Mouse (Mus musculus): ENCODE results near the gene Rnf150.

- TF ChIP-seq CTCF (IDR thresholded peaks at IDR 0.05; ENCODE audit: borderline replicate concordance, control insufficient read depth, extremely low read depth, insufficient read depth, low read length, poor library complexity) (no peak), POLR2A (IDR thresholded peaks at IDR 0.05; ENCODE audit: control insufficient read depth, extremely low read depth, insufficient read depth, low read length, poor library complexity) (no peak)
These were observed at the start of gene Rnf150 for GRCm38 (mm10) chr8:82863041-82863744.
